Mouse (Mus musculus): Measurements from ENCODE around the gene Gm26727. TPM values are rescaled to one million over a fixed set of nuclear protein-coding genes. Genes with fewer than 3 reads are reported as not detected.
"Not testable (repeated sequence)": the region's sequence is repeated elsewhere in the genome, so short reads cannot be mapped to it uniquely, and the experiment has no call there.

Gene Gm26727
- polyA plus RNA-seq, 1 experiment from 2014 or later = not detected

GRCm38 (mm10) chr2:67413425-67413824, 19.6 kb downstream of the Gm26727 start, which contains the start of gene Gm21830:
Gene Gm21830, plus strand, starts transcription at chr2:67413725.
- H3K4me1 ChIP-seq; H3K4me2 ChIP-seq (replicated peaks); H3K9me3 ChIP-seq (replicated peaks); H3K9ac ChIP-seq; H3K4me3 ChIP-seq (replicated peaks); H3K27me3 ChIP-seq; H3K27ac ChIP-seq (replicated peaks); ATAC-seq (ENCODE audit: insufficient number of reproducible peaks, low FRiP score, low TSS enrichment, low read depth); H3K36me3 ChIP-seq: not testable (repeated sequence)
- WGBS = no CpG with 5 or more reads among the region's 1 CpGs

Other genes with a start within 250 kb of the Gm26727 start
- gene Gm21830, start 19.5 kb downstream of the Gm26727 start, polyA plus RNA-seq (2015; fragmentation: Nextera tagmentation; extraction: Ambion mirVana) = not detected in 2 replicates
- 0.01 and 0.09 TPM in 2 replicates for gene Xirp2, start 12.8 kb upstream of the Gm26727 start, polyA plus RNA-seq (2015; fragmentation: Nextera tagmentation; extraction: Ambion mirVana)
- gene B3galt1, start 132.7 kb upstream of the Gm26727 start, polyA plus RNA-seq (2015; fragmentation: Nextera tagmentation; extraction: Ambion mirVana) = 4.5 and 4.8 TPM in 2 replicates